Mouse (Mus musculus) intestine, embryonic 14.5 days (tissue): Measurements from ENCODE around the gene Idi1. TPM values are rescaled to one million over a fixed set of nuclear protein-coding genes. Genes with fewer than 3 reads are reported as not detected.
"Not testable (repeated sequence)": the region's sequence is repeated elsewhere in the genome, so short reads cannot be mapped to it uniquely, and the experiment has no call there.

Experiments
- ATAC-seq: fragments of 200-750 bp; cut with Nextera tagmentation; replicated peaks from 2 replicates; pipeline ENCODE4 v1.8.0; 2017; ENCODE audit warnings: low read depth, moderate number of reproducible peaks, moderate TSS enrichment, moderate library complexity; ENCODE audit not compliant: low FRiP score, low TSS enrichment
- DNase-seq: peaks from one replicate; pipeline ENCODE4 v3.0.0-alpha.2; 2018; ENCODE audit warnings: low spot score
- H3K27ac ChIP-seq: fragments of 300-500 bp; sonication (generic); 2 replicates; pipeline ENCODE4 v1.5.1; 2014; ENCODE audit warnings: low read depth, mild to moderate bottlenecking, control low read depth
- H3K27me3 ChIP-seq: fragments of 300-500 bp; sonication (generic); replicated peaks from 2 replicates; pipeline ENCODE4 v1.6.1; 2014; ENCODE audit warnings: low read length, control low read depth; ENCODE audit not compliant: control insufficient read depth, insufficient read depth
- H3K36me3 ChIP-seq: fragments of 300-500 bp; sonication (generic); 2 replicates; pipeline ENCODE4 v1.6.1; 2014; ENCODE audit warnings: low read length, control low read depth; ENCODE audit not compliant: control insufficient read depth, insufficient read depth
- H3K4me1 ChIP-seq: fragments of 300-500 bp; sonication (generic); replicated peaks from 2 replicates; pipeline ENCODE4 v1.6.1; 2014; ENCODE audit warnings: low read length, control low read depth, mixed read lengths; ENCODE audit not compliant: control insufficient read depth, insufficient read depth
- H3K4me2 ChIP-seq: fragments of 300-500 bp; sonication (generic); 2 replicates; pipeline ENCODE4 v1.6.1; 2014; ENCODE audit warnings: low read length
- H3K4me3 ChIP-seq: fragments of 300-500 bp; sonication (generic); 2 replicates; pipeline ENCODE4 v1.5.1; 2014; ENCODE audit warnings: low read depth, low read length, control low read depth, mixed read lengths
- H3K9ac ChIP-seq: fragments of 300-500 bp; sonication (generic); 2 replicates; pipeline ENCODE4 v1.6.1; 2014; ENCODE audit warnings: mild to moderate bottlenecking, low read length
- H3K9me3 ChIP-seq: fragments of 300-500 bp; sonication (generic); 2 replicates; pipeline ENCODE4 v1.6.1; 2016; ENCODE audit warnings: low read length, control low read depth; ENCODE audit not compliant: control insufficient read depth
- WGBS: fragments of 180-500 bp; shearing (Covaris S2); extraction: QIAGEN DNeasy Blood & Tissue Kit; methylation state at CpG from one replicate; pipeline ENCODE4 v1.1.7; 2014; 5-methylcytosine and 5-hydroxymethylcytosine counted together
- polyA plus RNA-seq: library from polyadenylated mRNA; unstranded; fragments of >200 nt; fragmentation: Nextera tagmentation; extraction: Ambion mirVana; gene quantifications from 2 replicates; pipeline ENCODE4 v1.2.1, GENCODE M21; 2014

Idi1 gene
- polyA plus RNA-seq, 1 experiment from 2014 or later: 116 TPM

- no peaks in the 10 kb centered on the region for H3K4me1 ChIP-seq
- peak overlapping the region; percentile 97 for H3K27ac ChIP-seq
- H3K36me3 ChIP-seq: 0 out of 2 replicates have a peak, but pooled peaks cover 2% of the 10 kb centered on the region
- H3K9ac ChIP-seq: peak overlapping the region; percentile 78
- ATAC-seq (peak; percentile 89), DNase-seq (peak; percentile 96)
- H3K4me2 ChIP-seq: peak overlapping the region; percentile 82
- WGBS: under 1% methylated on average over 57 of the region's 57 CpGs
- peak overlapping the region; percentile 83 for H3K4me3 ChIP-seq
- H3K27me3 ChIP-seq: no peaks in the 10 kb centered on the region
- no peaks in the 10 kb centered on the region for H3K9me3 ChIP-seq
Measured at GRCm38 (mm10) chr13:8870510-8871313, 14.6 kb upstream of the Idi1 start.

DNA sequence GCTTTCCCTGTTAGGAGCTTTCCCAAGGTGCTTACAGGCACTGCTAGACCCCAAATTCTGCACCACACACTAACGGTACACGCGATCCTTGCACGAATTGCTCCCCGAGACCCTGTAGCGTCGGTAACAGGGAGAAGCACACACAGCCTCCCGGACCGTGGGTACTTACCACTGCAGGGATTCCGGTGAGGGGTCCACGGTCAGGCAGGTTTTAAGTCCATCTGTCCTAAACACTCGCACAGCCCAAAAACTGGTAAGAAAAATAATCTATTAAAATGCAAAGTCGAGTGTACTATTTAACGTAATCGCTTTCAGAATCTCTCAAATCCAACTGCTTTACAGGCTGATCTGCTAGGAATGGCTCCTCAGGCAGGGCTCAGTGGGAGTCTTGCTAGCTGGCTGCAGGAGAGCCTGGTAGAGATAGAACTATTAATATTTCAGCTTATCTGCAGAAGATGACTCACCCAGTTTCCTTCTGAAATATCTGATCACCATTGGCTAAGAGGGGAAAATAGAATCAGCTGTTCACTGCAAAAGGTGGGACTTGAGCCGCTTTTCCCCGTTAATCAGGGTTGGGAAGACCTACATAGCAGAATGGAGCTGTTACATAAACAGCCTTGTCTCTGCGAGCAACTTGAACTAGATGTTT lies 13.9 kb upstream of the Idi1 start, which contains the start of gene Wdr37:
Gene Wdr37 (minus strand): TSS at position 596 of the 649 bp plus-strand sequence.
- under 1% methylated on average over 18 of the region's 18 CpGs for WGBS
- peak within 1 kb of the TSS; percentile 97 for H3K27ac ChIP-seq
- H3K4me1 ChIP-seq: no peaks in the 10 kb centered on the region
- H3K4me3 ChIP-seq: peak within 1 kb of the TSS; percentile 83
- H3K9me3 ChIP-seq: no peaks in the 10 kb centered on the region
- peak within 1 kb of the TSS; percentile 82 for H3K4me2 ChIP-seq
- H3K27me3 ChIP-seq: no peaks in the 10 kb centered on the region
- DNase-seq: no peak
- peak within 1 kb of the TSS; percentile 78 for H3K9ac ChIP-seq
- peak; percentile 38 for ATAC-seq
- H3K36me3 ChIP-seq: no peaks in the 10 kb centered on the region

DNA sequence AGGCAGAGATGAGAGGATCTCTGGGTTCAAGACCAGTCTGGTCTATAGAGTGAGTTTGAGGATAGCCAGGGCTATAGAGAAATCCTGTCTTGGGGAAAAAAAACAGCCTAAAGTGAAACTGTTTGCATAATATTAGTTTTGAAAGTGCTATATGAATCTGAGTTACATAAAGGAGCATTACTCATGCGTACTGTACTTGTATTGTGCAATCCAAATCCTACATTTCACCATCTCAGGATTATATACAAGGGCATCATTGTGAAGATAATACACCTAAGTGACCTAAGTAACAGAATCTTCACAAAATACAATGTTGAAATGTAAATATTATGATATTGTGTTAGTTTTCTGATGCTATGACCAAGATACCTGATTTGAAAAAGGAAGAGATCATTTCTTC lies 11.5 kb upstream of the Idi1 start:
- no peak for ATAC-seq
- no peak for DNase-seq
- Histone ChIP-seq H3K9me3 (no peaks in the 10 kb centered on the region), H3K4me3 (no peak overlapping the region), H3K4me2 (no peak overlapping the region), H3K9ac (no peak overlapping the region), H3K4me1 (no peaks in the 10 kb centered on the region), H3K36me3 (no peaks in the 10 kb centered on the region), H3K27me3 (no peaks in the 10 kb centered on the region), H3K27ac (no peak overlapping the region)
- WGBS: 84% methylated on average over 1 of the region's 1 CpGs

GRCm38 (mm10) chr13:8881611-8882010 lies 3.7 kb upstream of the Idi1 start:
- no peaks in the 10 kb centered on the region for H3K27me3 ChIP-seq
- no peak overlapping the region for H3K27ac ChIP-seq
- ATAC-seq (no peak), DNase-seq (no peak)
- no peaks in the 10 kb centered on the region for H3K36me3 ChIP-seq
- no peaks in the 10 kb centered on the region for H3K9me3 ChIP-seq
- H3K4me1 ChIP-seq: no peaks in the 10 kb centered on the region; the same call in 1 of the 2 replicates
- H3K9ac ChIP-seq: no peak overlapping the region
- WGBS: 64% methylated on average over 3 of the region's 3 CpGs
- H3K4me2 ChIP-seq: no peak overlapping the region
- no peak overlapping the region for H3K4me3 ChIP-seq

DNA sequence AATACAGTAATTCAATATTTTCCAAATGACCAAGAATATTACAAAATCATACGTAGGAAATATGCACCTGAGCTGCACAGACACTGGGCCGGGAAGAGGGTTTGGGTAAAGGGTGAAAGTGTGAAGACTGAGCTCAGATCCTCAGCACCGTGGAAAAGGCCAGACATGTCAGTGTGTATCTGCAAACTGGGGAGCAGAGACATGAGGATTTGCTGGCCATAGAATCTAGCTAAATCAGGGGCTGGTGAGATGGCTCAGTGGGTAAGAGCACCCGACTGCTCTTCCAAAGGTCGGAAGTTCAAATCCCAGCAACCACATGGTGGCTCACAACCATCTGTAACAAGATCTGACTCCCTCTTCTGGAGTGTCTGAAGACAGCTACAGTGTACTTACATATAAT lies 1.4 kb upstream of the Idi1 start:
- not testable (repeated sequence) for H3K4me1 ChIP-seq, H3K27ac ChIP-seq, H3K4me2 ChIP-seq, ATAC-seq, DNase-seq, H3K4me3 ChIP-seq, H3K27me3 ChIP-seq, H3K9ac ChIP-seq, H3K36me3 ChIP-seq, H3K9me3 ChIP-seq
- 73% methylated on average over 5 of the region's 5 CpGs for WGBS

DNA sequence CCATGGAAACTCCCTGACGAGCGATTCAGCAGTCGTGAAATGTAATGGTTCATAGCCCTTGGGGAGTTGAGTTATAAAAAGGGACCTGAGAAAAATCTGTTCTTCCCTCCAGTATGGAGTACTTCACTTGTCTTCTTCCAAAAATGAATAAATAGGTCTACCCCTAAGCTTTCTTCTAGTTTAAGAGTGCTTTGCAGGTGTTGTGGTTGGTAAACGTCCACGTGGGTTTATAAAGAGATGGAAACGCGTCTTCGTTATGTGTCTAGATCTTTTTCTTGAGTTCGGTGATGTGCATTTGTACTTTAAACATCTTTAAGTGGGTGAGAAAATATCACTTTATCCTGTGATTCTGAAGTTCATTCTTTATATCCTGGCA lies 872 bp downstream of the Idi1 start:
- WGBS: 2% methylated on average over 9 of the region's 9 CpGs

GRCm38 (mm10) chr13:8888603-8889002 lies 3.3 kb downstream of the Idi1 start:
- no peak for DNase-seq
- no peak overlapping the region for H3K9ac ChIP-seq
- WGBS: 100% methylated on average over 1 of the region's 1 CpGs

More for the DNA sequence above, 872 bp downstream of the Idi1 start:
- no peaks in the 10 kb centered on the region for H3K9me3 ChIP-seq
- peaks cover 7% of the 10 kb centered on the region; the same call in 1 of the 2 replicates for H3K4me1 ChIP-seq
- peak overlapping the region; percentile 64 for H3K9ac ChIP-seq
- H3K4me3 ChIP-seq: peak overlapping the region; percentile 80
- peaks cover 22% of the 10 kb centered on the region for H3K36me3 ChIP-seq
- ATAC-seq (no peak), DNase-seq (no peak)
- no peaks in the 10 kb centered on the region for H3K27me3 ChIP-seq
- H3K4me2 ChIP-seq: peak overlapping the region; percentile 75
- peak overlapping the region; percentile 94; the same call in 1 of the 2 replicates for H3K27ac ChIP-seq

GRCm38 (mm10) chr13:8905986-8906385 lies 20.7 kb downstream of the Idi1 start:
- H3K9me3 ChIP-seq, DNase-seq, H3K4me2 ChIP-seq, H3K27me3 ChIP-seq, H3K4me3 ChIP-seq, H3K4me1 ChIP-seq, H3K9ac ChIP-seq, H3K27ac ChIP-seq, ATAC-seq, H3K36me3 ChIP-seq: not testable (repeated sequence)
- 66% methylated on average over 2 of the region's 2 CpGs for WGBS

More at GRCm38 (mm10) chr13:8888603-8889002, 3.3 kb downstream of the Idi1 start:
- no peak for ATAC-seq
- Histone ChIP-seq H3K27ac (no peak overlapping the region), H3K4me2 (no peak overlapping the region), H3K36me3 (peaks cover 33% of the 10 kb centered on the region), H3K27me3 (no peaks in the 10 kb centered on the region), H3K9me3 (no peaks in the 10 kb centered on the region), H3K4me3 (no peak overlapping the region), H3K4me1 (peaks cover 7% of the 10 kb centered on the region; the same call in 1 of the 2 replicates)
